Mouse (Mus musculus) megakaryocyte, embryonic 14.5 days (primary cell): Measurements from ENCODE around the gene Ubtf.

Experiments
- FLI1 ChIP-seq: IDR thresholded peaks from 2 replicates; pipeline ENCODE4 v1.6.1; 2012; ENCODE audit warnings: low read length, inconsistent platforms, mixed read lengths
- GATA1 ChIP-seq: IDR thresholded peaks from 3 replicates; pipeline ENCODE4 v1.6.1; 2012; ENCODE audit warnings: mixed read lengths, low read length, inconsistent platforms, borderline replicate concordance

DNA sequence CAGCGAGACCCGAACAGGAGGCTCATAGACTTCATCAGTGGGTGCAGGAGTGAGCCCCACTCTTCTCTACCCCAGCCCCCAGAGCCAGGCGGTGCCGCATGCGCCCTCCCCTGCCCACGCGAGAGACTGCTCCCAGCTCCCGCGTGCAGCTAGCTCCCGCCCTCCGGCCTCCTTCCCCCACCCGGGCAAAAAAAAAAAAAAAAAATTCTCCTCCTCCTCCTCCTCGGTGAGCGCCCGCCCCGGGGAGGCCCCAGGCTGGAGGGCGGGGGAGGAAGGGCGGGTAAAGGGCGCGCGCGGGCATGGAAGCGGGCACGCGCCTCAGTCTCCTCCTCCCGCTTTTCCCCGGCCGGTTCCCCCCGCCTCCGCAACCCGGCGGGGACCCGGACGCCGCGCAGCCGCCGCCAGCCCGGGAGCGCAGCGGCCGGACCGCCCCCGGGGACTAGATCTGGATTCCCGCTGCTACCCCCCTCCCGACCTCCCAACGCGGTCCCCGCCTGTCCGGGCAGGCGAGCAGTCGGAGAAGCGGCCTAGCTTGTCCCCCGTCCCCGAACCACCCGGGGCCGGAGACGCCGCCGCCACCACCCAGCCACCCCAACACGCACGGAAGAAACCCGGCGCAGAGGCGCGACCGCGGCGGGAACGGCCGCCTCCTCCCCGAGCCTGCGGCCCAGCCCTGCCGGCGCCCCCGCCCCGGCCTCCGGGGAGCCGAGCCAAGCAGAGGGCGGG is 2.8 kb downstream of the Ubtf start:
- TF ChIP-seq GATA1, result no peak
- TF ChIP-seq FLI1, result no peak
